Mouse (Mus musculus): Measurements from ENCODE around the gene Ctxn2. TPM values are rescaled to one million over a fixed set of nuclear protein-coding genes. Genes with fewer than 3 reads are reported as not detected.

The Ctxn2 gene
- polyA plus RNA-seq, 1 experiment from 2014 or later: not detected

- H3K27ac ChIP-seq: no peak overlapping the region
- WGBS: 31% methylated on average over 7 of the region's 7 CpGs
- H3K4me3 ChIP-seq: no peak overlapping the region; the same call in 1 of the 2 replicates
These were observed 354 bp downstream of the Ctxn2 start for GRCm38 (mm10) chr2:125136846-125137245.

GRCm38 (mm10) chr2:125142336-125142735, 5.8 kb downstream of the Ctxn2 start:
- Histone ChIP-seq H3K4me1 (no peaks in the 10 kb centered on the region), H3K9me3 (replicated peaks) (no peaks in the 10 kb centered on the region), H3K4me3 (no peak overlapping the region), H3K36me3 (no peaks in the 10 kb centered on the region), H3K27ac (no peak overlapping the region), H3K27me3 (ENCODE audit: low read depth, poor library complexity, severe bottlenecking) (no peaks in the 10 kb centered on the region)
- no peak for DNase-seq (ENCODE audit: low spot score)

More at GRCm38 (mm10) chr2:125136846-125137245, 354 bp downstream of the Ctxn2 start:
- DNase-seq (ENCODE audit: low spot score): no peak
- Histone ChIP-seq H3K9me3 (replicated peaks) (no peaks in the 10 kb centered on the region), H3K36me3 (no peaks in the 10 kb centered on the region), H3K27me3 (ENCODE audit: low read depth, poor library complexity, severe bottlenecking) (0 out of 2 replicates have a peak, but pooled peaks cover 5% of the 10 kb centered on the region), H3K4me1 (peaks cover 12% of the 10 kb centered on the region)

- DNase-seq (ENCODE audit: low spot score): no peak
- Histone ChIP-seq H3K27ac (no peak within 1 kb of the TSS), H3K36me3 (no peaks in the 10 kb centered on the region), H3K9me3 (replicated peaks) (no peaks in the 10 kb centered on the region), H3K27me3 (ENCODE audit: low read depth, poor library complexity, severe bottlenecking) (no peaks in the 10 kb centered on the region), H3K4me1 (peaks cover 14% of the 10 kb centered on the region; the same call in 1 of the 2 replicates), H3K4me3 (no peak within 1 kb of the TSS)
- WGBS: 86% methylated on average over 6 of the region's 6 CpGs
These were observed 15.9 kb downstream of the Ctxn2 start, which contains the start of gene Slc12a1 for GRCm38 (mm10) chr2:125152388-125152787. Gene Slc12a1 (plus strand): TSS chr2:125152505.

- no peak for DNase-seq (ENCODE audit: low spot score)
- Histone ChIP-seq H3K27ac (no peak overlapping the region), H3K36me3 (no peaks in the 10 kb centered on the region), H3K4me3 (no peak overlapping the region), H3K4me1 (peaks cover 14% of the 10 kb centered on the region; the same call in 1 of the 2 replicates), H3K9me3 (replicated peaks) (no peaks in the 10 kb centered on the region), H3K27me3 (ENCODE audit: low read depth, poor library complexity, severe bottlenecking) (no peaks in the 10 kb centered on the region)
- WGBS: 86% methylated on average over 9 of the region's 9 CpGs
These were observed 17.8 kb downstream of the Ctxn2 start for GRCm38 (mm10) chr2:125154294-125154693.

- 16% methylated on average over 2 of the region's 2 CpGs for WGBS
- H3K36me3 ChIP-seq: no peaks in the 10 kb centered on the region
- H3K27ac ChIP-seq: no peak overlapping the region
- no peaks in the 10 kb centered on the region for H3K27me3 ChIP-seq (ENCODE audit: low read depth, poor library complexity, severe bottlenecking)
- DNase-seq (ENCODE audit: low spot score): no peak
- H3K9me3 ChIP-seq (replicated peaks): no peaks in the 10 kb centered on the region
- no peak overlapping the region for H3K4me3 ChIP-seq
- H3K4me1 ChIP-seq: peaks cover 14% of the 10 kb centered on the region; the same call in 1 of the 2 replicates
These were observed 19.0 kb downstream of the Ctxn2 start for GRCm38 (mm10) chr2:125155504-125155903.

- H3K9me3 ChIP-seq (replicated peaks): no peaks in the 10 kb centered on the region
- H3K4me1 ChIP-seq: no peaks in the 10 kb centered on the region
- H3K27me3 ChIP-seq (ENCODE audit: low read depth, poor library complexity, severe bottlenecking): no peaks in the 10 kb centered on the region
- WGBS: 89% methylated on average over 4 of the region's 4 CpGs
- no peak for DNase-seq (ENCODE audit: low spot score)
- H3K27ac ChIP-seq: no peak overlapping the region
- no peak overlapping the region for H3K4me3 ChIP-seq
- no peaks in the 10 kb centered on the region for H3K36me3 ChIP-seq
These were observed 25.5 kb downstream of the Ctxn2 start for GRCm38 (mm10) chr2:125162012-125162470.

GRCm38 (mm10) chr2:125178225-125178798, 41.8 kb downstream of the Ctxn2 start:
- WGBS: 87% methylated on average over 7 of the region's 7 CpGs
- no peak for DNase-seq (ENCODE audit: low spot score)
- H3K36me3 ChIP-seq: no peaks in the 10 kb centered on the region
- no peaks in the 10 kb centered on the region for H3K27me3 ChIP-seq (ENCODE audit: low read depth, poor library complexity, severe bottlenecking)
- no peaks in the 10 kb centered on the region for H3K4me1 ChIP-seq
- H3K27ac ChIP-seq: no peak overlapping the region
- no peak overlapping the region for H3K4me3 ChIP-seq
- no peaks in the 10 kb centered on the region for H3K9me3 ChIP-seq (replicated peaks)

- no peak overlapping the region for H3K4me3 ChIP-seq
- no peaks in the 10 kb centered on the region for H3K36me3 ChIP-seq
- H3K4me1 ChIP-seq: no peaks in the 10 kb centered on the region
- DNase-seq (ENCODE audit: low spot score): no peak
- 93% methylated on average over 11 of the region's 11 CpGs for WGBS
- H3K27ac ChIP-seq: no peak overlapping the region
- H3K27me3 ChIP-seq (ENCODE audit: low read depth, poor library complexity, severe bottlenecking): no peaks in the 10 kb centered on the region
- no peaks in the 10 kb centered on the region for H3K9me3 ChIP-seq (replicated peaks)
These were observed 51.4 kb downstream of the Ctxn2 start for GRCm38 (mm10) chr2:125187904-125188303.

GRCm38 (mm10) chr2:125189197-125189596, 52.7 kb downstream of the Ctxn2 start:
- H3K4me3 ChIP-seq: no peak overlapping the region
- peak; percentile 68 for DNase-seq (ENCODE audit: low spot score)
- H3K27me3 ChIP-seq (ENCODE audit: low read depth, poor library complexity, severe bottlenecking): no peaks in the 10 kb centered on the region
- H3K9me3 ChIP-seq (replicated peaks): no peaks in the 10 kb centered on the region
- H3K4me1 ChIP-seq: no peaks in the 10 kb centered on the region
- H3K36me3 ChIP-seq: no peaks in the 10 kb centered on the region
- WGBS: 3% methylated on average over 2 of the region's 2 CpGs
- no peak overlapping the region for H3K27ac ChIP-seq

- Histone ChIP-seq H3K4me3 (no peak overlapping the region), H3K4me1 (no peaks in the 10 kb centered on the region), H3K9me3 (replicated peaks) (no peaks in the 10 kb centered on the region), H3K36me3 (no peaks in the 10 kb centered on the region), H3K27ac (no peak overlapping the region), H3K27me3 (ENCODE audit: low read depth, poor library complexity, severe bottlenecking) (no peaks in the 10 kb centered on the region)
- DNase-seq (ENCODE audit: low spot score): no peak
These were observed 56.4 kb downstream of the Ctxn2 start for GRCm38 (mm10) chr2:125192905-125193304.

GRCm38 (mm10) chr2:125196771-125197170, 60.3 kb downstream of the Ctxn2 start:
- DNase-seq (ENCODE audit: low spot score): no peak
- Histone ChIP-seq H3K36me3 (no peaks in the 10 kb centered on the region), H3K4me3 (no peak overlapping the region), H3K27me3 (ENCODE audit: low read depth, poor library complexity, severe bottlenecking) (no peaks in the 10 kb centered on the region), H3K4me1 (no peaks in the 10 kb centered on the region), H3K27ac (no peak overlapping the region), H3K9me3 (replicated peaks) (no peaks in the 10 kb centered on the region)
- WGBS: 77% methylated on average over 7 of the region's 7 CpGs

Data from limb, embryonic 10.5 days (tissue).